Comparison of ENCODE assay signal across 17 mouse cellular contexts in the genomic region with DNA sequence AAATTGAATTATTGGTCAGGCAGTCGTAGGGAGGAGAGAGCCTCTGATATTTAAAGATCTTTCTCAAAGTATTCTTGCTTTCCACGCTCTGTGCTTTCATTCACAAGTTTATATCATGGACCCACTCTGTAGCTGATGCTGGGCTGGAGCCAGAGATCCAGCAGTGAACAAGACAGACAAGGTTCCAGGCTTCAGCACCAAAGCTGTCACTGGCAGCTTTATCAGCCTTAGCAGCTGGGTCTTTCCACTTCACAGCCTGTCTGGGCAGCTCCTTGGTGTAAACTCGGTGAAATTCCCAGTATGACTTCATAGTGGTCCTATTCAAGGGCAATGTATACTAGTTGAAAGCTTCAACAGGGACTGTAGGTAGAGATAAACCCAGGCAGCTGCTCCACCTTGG.
DNase-seq lines count a peak whose midpoint lies in the region; ATAC-seq and TF ChIP-seq lines count a peak whose summit lies in the region.
"Had no signal": no experiment of that assay in that cellular context is flagged by ENCODE, and none has a peak within 500 bp of the region (broad histone marks: within the 10 kb centered on the region; RNA-seq: fewer than 3 reads in every experiment).

No protein-coding gene starts in this region.

- 33% methylated on average over 3 of the region's 3 CpGs for WGBS in heart, embryonic 12.5 days
- 34% methylated on average over 3 of the region's 3 CpGs for WGBS in lung, embryonic 14.5 days
- WGBS in lung, adult 2 months, result 59% methylated on average over 3 of the region's 3 CpGs

- ATAC-seq in cerebellum, adult (ENCODE audit: insufficient number of reproducible peaks, low FRiP score, low TSS enrichment), result peak; percentile 31; the same call in 1 of the 2 replicates
- ATAC-seq in heart, embryonic 12.5 days (ENCODE audit: insufficient number of reproducible peaks, low FRiP score), result 0 out of 2 replicates have a peak, but pooled peaks have one; percentile 39
- ATAC-seq in lung, embryonic 14.5 days (ENCODE audit: insufficient read depth), result peak; percentile 95
- no peak for ATAC-seq in inflammation-experienced regulatory T-cells, adult 6 months

- H3K27ac ChIP-seq in heart, embryonic 12.5 days (ENCODE audit: poor library complexity, severe bottlenecking), result no peak overlapping the region
- H3K27ac ChIP-seq in lung, embryonic 14.5 days (ENCODE audit: low read depth), result 0 out of 2 replicates have a peak overlapping the region, but pooled peaks have one; percentile 38
- H3K27ac ChIP-seq: limb, embryonic 12.5 days; liver, embryonic 14.5 days; neural tube, embryonic 12.5 days; stomach, postnatal 0 days had no signal

- no peak for TF ChIP-seq POLR2A in lung, adult 2 months (IDR thresholded peaks at IDR 0.05; ENCODE audit: borderline replicate concordance, extremely low read depth, low read depth, low read length)

- H3K9ac ChIP-seq in heart, embryonic 12.5 days, result no peak overlapping the region
- H3K9ac ChIP-seq in lung, embryonic 14.5 days, result no peak overlapping the region
- H3K9ac ChIP-seq: limb, embryonic 12.5 days; liver, embryonic 14.5 days; neural tube, embryonic 12.5 days had no signal

- DNase-seq in cerebellum, adult 9-10 months, result no peak
- no peak for DNase-seq in heart, adult 18-20 months
- peak; percentile 87 for DNase-seq in lung, embryonic 14.5 days
- DNase-seq in lung, adult 2 months, result no peak
- DNase-seq in lung, postnatal 36 days, result peak; percentile 30
- DNase-seq: adrenal gland, adult 8-10 months; kidney, adult 2 months; kidney, postnatal 36 days; thymus, postnatal 25 days had no signal

- no peak overlapping the region for H3K4me3 ChIP-seq in heart, embryonic 12.5 days
- no peak overlapping the region for H3K4me3 ChIP-seq in lung, embryonic 14.5 days (ENCODE audit: low read depth, low read length)
- H3K4me3 ChIP-seq in lung, adult 2 months (replicated peaks; ENCODE audit: extremely low read depth, low read depth, low read length), result no peak overlapping the region
- H3K4me3 ChIP-seq: limb, embryonic 12.5 days; megakaryocyte, embryonic 14.5 days; neural tube, embryonic 12.5 days had no signal

- H3K36me3 ChIP-seq in heart, embryonic 12.5 days, result no peaks in the 10 kb centered on the region
- H3K36me3 ChIP-seq in lung, embryonic 14.5 days (ENCODE audit: insufficient read depth), result no peaks in the 10 kb centered on the region
- H3K36me3 ChIP-seq: limb, embryonic 12.5 days; neural tube, embryonic 12.5 days had no signal

- H3K9me3 ChIP-seq in heart, embryonic 12.5 days (replicated peaks), result no peaks in the 10 kb centered on the region
- no peaks in the 10 kb centered on the region for H3K9me3 ChIP-seq in lung, embryonic 14.5 days (ENCODE audit: low read depth, low read length)
- H3K9me3 ChIP-seq: limb, embryonic 12.5 days; neural tube, embryonic 12.5 days had no signal

- no peak overlapping the region for H3K4me2 ChIP-seq in heart, embryonic 12.5 days
- no peak overlapping the region for H3K4me2 ChIP-seq in lung, embryonic 14.5 days
- H3K4me2 ChIP-seq: limb, embryonic 12.5 days; neural tube, embryonic 12.5 days had no signal

- H3K4me1 ChIP-seq in heart, embryonic 12.5 days (replicated peaks), result 0 out of 2 replicates have a peak, but pooled peaks cover 3% of the 10 kb centered on the region
- H3K4me1 ChIP-seq in lung, embryonic 14.5 days (ENCODE audit: insufficient read depth), result 0 out of 2 replicates have a peak, but pooled peaks cover 4% of the 10 kb centered on the region
- H3K4me1 ChIP-seq in lung, adult 2 months (ENCODE audit: control insufficient read depth, insufficient read depth, low read length), result no peaks in the 10 kb centered on the region
- H3K4me1 ChIP-seq: limb, embryonic 12.5 days; megakaryocyte, embryonic 14.5 days; neural tube, embryonic 12.5 days had no signal

- TF ChIP-seq CTCF in lung, embryonic 14.5 days (IDR thresholded peaks at IDR 0.05; ENCODE audit: low read depth), result no peak
- no peak for TF ChIP-seq CTCF in lung, adult 2 months (IDR thresholded peaks at IDR 0.05; ENCODE audit: insufficient read depth, low read length)

- H3K27me3 ChIP-seq in heart, embryonic 12.5 days (replicated peaks), result no peaks in the 10 kb centered on the region
- H3K27me3 ChIP-seq in lung, embryonic 14.5 days (ENCODE audit: insufficient read depth, low read length), result no peaks in the 10 kb centered on the region
- H3K27me3 ChIP-seq: limb, embryonic 12.5 days; megakaryocyte, embryonic 14.5 days; neural tube, embryonic 12.5 days had no signal

Comparison
In these comparisons a context has a peak if more than half of its experiments do, and no peak if none do; other contexts are left out.
1. DNase-seq: peak in lung, embryonic 14.5 days (single experiment) and lung, postnatal 36 days (single experiment); none in cerebellum, adult 9-10 months (single experiment), heart, adult 18-20 months (0 of 2) and lung, adult 2 months (single experiment).